Mouse (Mus musculus) CH12.LX (cell line): Measurements from ENCODE around the gene Tm9sf4. TPM values are rescaled to one million over a fixed set of nuclear protein-coding genes. Genes with fewer than 3 reads are reported as not detected.

ENCODE experiments used
- DNase-seq: peaks from one replicate; pipeline ENCODE4 v3.0.0-alpha.2; 2013; ENCODE audit errors: extremely low read depth
- H3K27ac ChIP-seq: 2 replicates; pipeline ENCODE4 v1.5.1; 2012; ENCODE audit warnings: low read depth, mild to moderate bottlenecking, control low read depth, moderate library complexity; ENCODE audit not compliant: insufficient read depth
- H3K27me3 ChIP-seq: replicated peaks from 2 replicates; pipeline ENCODE3; 2012; ENCODE audit warnings: inconsistent platforms
- H3K36me3 ChIP-seq, 2 experiments: replicated peaks in 1 of 2; 2 replicates each; pipeline versions ENCODE3 to v1.6.1; 2012; ENCODE audit warnings: inconsistent platforms in 1 of 2, low read length in 1 of 2, mild to moderate bottlenecking in 1 of 2, mixed read lengths in 1 of 2, moderate library complexity in 1 of 2; ENCODE audit not compliant: control insufficient read depth in 1 of 2, insufficient read depth in 1 of 2
- H3K4me1 ChIP-seq, 2 experiments: 2 replicates each; pipeline ENCODE4 v1.6.1; 2012; ENCODE audit warnings: inconsistent platforms in 1 of 2, moderate library complexity in 1 of 2; ENCODE audit not compliant: insufficient read depth in 2 of 2, control insufficient read depth in 1 of 2
- H3K4me2 ChIP-seq: 2 replicates; pipeline ENCODE4 v1.6.1; 2012; ENCODE audit warnings: low read depth, mild to moderate bottlenecking, control low read depth; ENCODE audit not compliant: poor library complexity, insufficient read depth, severe bottlenecking
- H3K4me3 ChIP-seq, 3 experiments: fragments of 150-350 bp in 1 of 3; sonication (generic) in 1 of 3; replicated peaks in 1 of 3; 2 replicates each; pipeline versions ENCODE3 to v1.5.1; 2011 to 2012; ENCODE audit warnings: low read depth in 2 of 3, low read length in 2 of 3, mild to moderate bottlenecking in 2 of 3, moderate library complexity in 2 of 3, control low read depth in 1 of 3, improper control_type of control experiment in 1 of 3, inconsistent platforms in 1 of 3, mixed read lengths in 1 of 3; ENCODE audit not compliant: poor library complexity in 1 of 3
- H3K79me2 ChIP-seq: replicated peaks from 2 replicates; pipeline ENCODE4 v1.6.1; 2012; ENCODE audit warnings: mild to moderate bottlenecking, moderate library complexity; ENCODE audit not compliant: control insufficient read depth, poor library complexity, insufficient read depth, severe bottlenecking; ENCODE audit errors: extremely low read depth
- H3K9ac ChIP-seq: 2 replicates; pipeline ENCODE4 v1.6.1; 2012; ENCODE audit warnings: low read depth, mild to moderate bottlenecking, control low read depth, moderate library complexity; ENCODE audit not compliant: insufficient read depth
- H3K9me3 ChIP-seq: replicated peaks from 2 replicates; pipeline ENCODE3; 2012; ENCODE audit warnings: low read length, inconsistent platforms, mixed read lengths
- CTCF ChIP-seq, 2 experiments: IDR thresholded peaks in 1 of 2; conservative IDR thresholded peaks in 1 of 2; 2 replicates each; pipeline ENCODE4 v1.5.1; 2011 to 2012; ENCODE audit warnings: low read depth in 2 of 2, low read length in 2 of 2, improper control_type of control experiment in 1 of 2, inconsistent platforms in 1 of 2, mild to moderate bottlenecking in 1 of 2, moderate library complexity in 1 of 2
- E2F4 ChIP-seq: IDR thresholded peaks from 2 replicates; pipeline ENCODE4 v1.6.1; 2011; ENCODE audit warnings: low read depth, low read length, improper control_type of control experiment; ENCODE audit not compliant: insufficient replicate concordance
- ETS1 ChIP-seq: conservative IDR thresholded peaks from 2 replicates; pipeline ENCODE4 v1.6.1; 2012; ENCODE audit warnings: low read depth, mild to moderate bottlenecking, inconsistent platforms, low read length, improper control_type of control experiment, moderate library complexity
- IRF4 ChIP-seq: IDR thresholded peaks from 2 replicates; pipeline ENCODE4 v1.6.1; 2014; ENCODE audit warnings: low read depth, mild to moderate bottlenecking, inconsistent platforms, low read length, improper control_type of control experiment
- MXI1 ChIP-seq: IDR thresholded peaks from 2 replicates; pipeline ENCODE4 v1.6.1; 2011; ENCODE audit warnings: mild to moderate bottlenecking, low read depth, low read length, improper control_type of control experiment
- NRF1 ChIP-seq: IDR thresholded peaks from 2 replicates; pipeline ENCODE4 v1.6.1; 2014; ENCODE audit warnings: low read depth, mild to moderate bottlenecking, inconsistent platforms, low read length, improper control_type of control experiment, moderate library complexity
- POLR2AphosphoS2 ChIP-seq: IDR thresholded peaks from 2 replicates; pipeline ENCODE4 v1.6.1; 2011; ENCODE audit warnings: low read depth, low read length, improper control_type of control experiment
- RAD21 ChIP-seq: IDR thresholded peaks from 2 replicates; pipeline ENCODE4 v1.6.1; 2011; ENCODE audit warnings: low read depth, mild to moderate bottlenecking, low read length, improper control_type of control experiment, moderate library complexity
- SIN3A ChIP-seq: IDR thresholded peaks from 2 replicates; pipeline ENCODE4 v1.6.1; 2012; ENCODE audit warnings: low read length, improper control_type of control experiment, inconsistent platforms
- SMC3 ChIP-seq: IDR thresholded peaks from 2 replicates; pipeline ENCODE4 v1.6.1; 2011; ENCODE audit warnings: low read depth, low read length, improper control_type of control experiment
- TBP ChIP-seq: conservative IDR thresholded peaks from 2 replicates; pipeline ENCODE4 v1.6.1; 2011; ENCODE audit warnings: low read depth, low read length, improper control_type of control experiment
- ZNF384 ChIP-seq: IDR thresholded peaks from 2 replicates; pipeline ENCODE4 v1.6.1; 2012; ENCODE audit warnings: low read depth, low read length, improper control_type of control experiment, inconsistent platforms
- dilution Hi-C: fragments of 300-500 bp; cut with MboI; formaldehyde crosslinking; loops from 2 replicates; pipeline ENCODE4 v1.14.3; 2020; ENCODE audit warnings: low sequenced_read_pairs; ENCODE audit not compliant: extremely low pct_unique_long_range_greater_than_20kb, extremely low pct_ligation_motif_present
- in situ Hi-C: fragments of 300-500 bp; cut with MboI; formaldehyde crosslinking; loops from 3 replicates; pipeline ENCODE4 v1.14.3; 2019; ENCODE audit warnings: low sequenced_read_pairs, low pct_ligation_motif_present, low pct_unique_long_range_greater_than_20kb, mixed read lengths
- polyA plus RNA-seq: library from polyadenylated mRNA; unstranded; fragments of >175 nt; gene quantifications from 2 replicates; pipeline ENCODE4 v1.2.1, GENCODE M21; 2012; ENCODE audit warnings: low read depth; ENCODE audit not compliant: insufficient read length
- total RNA-seq, 2 experiments: library from RNA; depleted of rRNA; stranded (reverse); fragments of 300-350 nt in 1 of 2; fragments of >200 nt in 1 of 2; gene quantifications; 2 replicates each; pipeline ENCODE4 v1.2.3; 2012 to 2014

The Tm9sf4 gene
- total and polyA plus RNA-seq, 3 experiments, result 13.3 to 51.1 (median 30.4) TPM

- Histone ChIP-seq H3K79me2 (peaks cover 6% of the 10 kb centered on the region), H3K9me3 (peaks cover 4% of the 10 kb centered on the region), H3K4me1 (peaks cover 0 to 11% of the 10 kb centered on the region in 2 experiments; a peak in 2 of 4 replicates), H3K27me3 (peaks cover 16% of the 10 kb centered on the region), H3K4me3 (no peak overlapping the region), H3K4me2 (no peak overlapping the region), H3K36me3 (no peaks in the 10 kb centered on the region), H3K27ac (no peak overlapping the region), H3K9ac (no peak overlapping the region)
- in situ Hi-C loops (no loop called here), dilution Hi-C loops (no loop called here)
- no peak for DNase-seq
- TF ChIP-seq IRF4 (no peak), CTCF (conservative IDR thresholded peaks at IDR 0.05 in 1 of 2, IDR thresholded peaks at IDR 0.05 in 1 of 2; ENCODE audit: low read depth in 2 of 2, low read length in 2 of 2) (peak in 1 of 2 experiments; percentile 49; a peak in 2 of 4 replicates), RAD21 (peak; percentile 46), E2F4 (no peak), SMC3 (peak; percentile 20)
Observed at GRCm38 (mm10) chr2:153157270-153157669, 3.8 kb upstream of the Tm9sf4 start.

GRCm38 (mm10) chr2:153160133-153160532, 970 bp upstream of the Tm9sf4 start:
- Histone ChIP-seq H3K27ac (no peak overlapping the region), H3K36me3 (peaks cover 2 to 17% of the 10 kb centered on the region in 2 experiments), H3K27me3 (peaks cover 2% of the 10 kb centered on the region), H3K4me3 (no peak overlapping the region), H3K4me1 (peaks cover 2 to 33% of the 10 kb centered on the region in 2 experiments; a peak in 3 of 4 replicates), H3K4me2 (no peak overlapping the region), H3K79me2 (peaks cover 23% of the 10 kb centered on the region), H3K9ac (no peak overlapping the region), H3K9me3 (peaks cover 4% of the 10 kb centered on the region)
- dilution Hi-C loops, result no loop called here
- TF ChIP-seq ZNF384 (no peak), ETS1 (no peak), MXI1 (no peak), TBP (peak; percentile 98), NRF1 (no peak)
- no peak for DNase-seq
- in situ Hi-C loops, result no loop called here

DNA sequence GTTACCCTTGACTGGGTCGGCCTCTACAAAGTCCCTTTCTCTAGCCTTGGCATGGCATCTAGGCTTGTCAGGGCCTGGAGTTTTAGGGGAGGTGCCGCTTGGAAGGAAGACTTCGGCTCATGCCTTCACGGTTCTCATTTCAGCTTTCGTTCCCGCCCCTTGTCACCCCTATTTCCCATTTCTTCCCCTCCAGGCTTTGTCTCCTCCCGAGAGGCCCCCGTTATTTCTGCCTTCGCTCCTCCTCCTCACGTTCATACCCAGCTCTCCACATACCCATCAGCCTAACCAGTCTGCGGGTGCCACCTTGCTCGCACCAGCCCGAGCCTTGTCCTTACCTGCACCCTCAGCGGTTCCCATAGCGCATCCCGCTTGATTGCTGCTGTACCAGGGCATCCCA, 579 bp downstream of the Tm9sf4 start:
- Histone ChIP-seq H3K4me2 (peak overlapping the region; percentile 63), H3K9me3 (peaks cover 4% of the 10 kb centered on the region)
- TF ChIP-seq MXI1 (no peak), IRF4 (peak; percentile 3; the same call in 1 of the 2 replicates), POLR2AphosphoS2 (no peak), SIN3A (0 out of 2 replicates have a peak, but pooled peaks have one; percentile 3)
- TF ChIP-seq, all 38 proteins: peak for 2
- Histone ChIP-seq H3K27me3 (no peaks in the 10 kb centered on the region), H3K4me3 (peak overlapping the region; percentile 70 to 89 (median 83)), H3K9ac (peak overlapping the region; percentile 70), H3K79me2 (peaks cover 30% of the 10 kb centered on the region), H3K36me3 (peaks cover 3 to 29% of the 10 kb centered on the region in 2 experiments), H3K4me1 (peaks cover 2 to 37% of the 10 kb centered on the region in 2 experiments; a peak in 3 of 4 replicates), H3K27ac (no peak overlapping the region)
- no peak for DNase-seq
- dilution Hi-C loops, result no loop called here
- in situ Hi-C loops, result no loop called here
